Mouse (Mus musculus): ENCODE results near the gene Sspo.

DNA sequence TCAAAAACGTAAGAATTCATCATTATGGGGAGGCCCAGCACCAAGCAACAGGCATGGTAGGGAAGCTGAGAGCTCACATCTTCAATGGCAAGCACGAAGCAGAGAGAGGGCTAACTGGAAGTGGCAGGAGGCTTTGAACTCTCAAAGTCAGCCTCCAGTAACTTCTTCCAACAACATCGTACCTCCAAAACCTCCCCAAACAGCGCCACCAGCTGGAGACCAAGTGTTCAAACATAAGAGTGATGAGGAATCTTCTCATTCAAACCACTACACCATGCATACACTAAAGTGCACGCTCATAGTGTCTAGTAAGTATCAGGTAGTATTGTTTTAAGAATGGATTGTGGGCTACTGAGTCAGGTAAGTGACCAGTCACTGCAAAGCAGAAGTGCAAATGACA is 24.0 kb upstream of the Sspo start:
- no peak for TF ChIP-seq CTCF (IDR thresholded peaks at IDR 0.05; ENCODE audit: control insufficient read depth, insufficient read depth, insufficient read length)
- TF ChIP-seq USF1 (IDR thresholded peaks at IDR 0.05; ENCODE audit: low read depth), result no peak
- TF ChIP-seq MAX (IDR thresholded peaks at IDR 0.05), result no peak
- TF ChIP-seq MYOG (IDR thresholded peaks at IDR 0.05; ENCODE audit: control insufficient read depth, extremely low read depth, insufficient read length), result no peak
- no peak for TF ChIP-seq CEBPB (IDR thresholded peaks at IDR 0.05; ENCODE audit: low read depth)
- TF ChIP-seq MYOD1 (IDR thresholded peaks at IDR 0.05; ENCODE audit: control insufficient read depth, insufficient read length, low read depth), result no peak
- TF ChIP-seq FOSL1 (IDR thresholded peaks at IDR 0.05; ENCODE audit: insufficient read depth, low read length, poor library complexity, severe bottlenecking), result no peak

Measured in C2C12 (cell line).